Mouse (Mus musculus): ENCODE results near the gene Glod5.
"Not testable (repeated sequence)": the region's sequence is repeated elsewhere in the genome, so short reads cannot be mapped to it uniquely, and the experiment has no call there.

Gene Glod5

DNA sequence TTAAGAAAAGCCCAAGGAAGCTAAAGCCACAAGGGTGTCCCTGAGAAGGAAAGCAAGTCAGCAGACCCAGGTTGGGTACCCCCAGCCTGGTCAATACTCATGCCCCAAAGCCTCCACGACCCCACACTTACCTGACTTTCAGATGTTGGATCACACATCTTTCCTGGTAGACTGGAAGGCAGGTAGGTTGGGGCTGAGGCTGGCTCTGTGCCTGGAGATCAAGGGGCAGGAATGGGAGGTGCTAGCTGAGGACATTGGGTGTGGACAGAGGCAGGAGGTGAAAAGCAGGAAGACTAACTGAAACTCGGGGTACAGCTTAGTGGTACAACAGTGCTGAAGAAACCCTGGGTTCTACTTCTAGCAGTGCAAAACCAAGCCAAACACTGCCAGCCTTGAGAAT is at the start of gene Glod5:
Gene Glod5, minus strand, starts transcription at position 207 of the 400 bp plus-strand sequence.
- DNase-seq (ENCODE audit: low spot score): no peak

DNA sequence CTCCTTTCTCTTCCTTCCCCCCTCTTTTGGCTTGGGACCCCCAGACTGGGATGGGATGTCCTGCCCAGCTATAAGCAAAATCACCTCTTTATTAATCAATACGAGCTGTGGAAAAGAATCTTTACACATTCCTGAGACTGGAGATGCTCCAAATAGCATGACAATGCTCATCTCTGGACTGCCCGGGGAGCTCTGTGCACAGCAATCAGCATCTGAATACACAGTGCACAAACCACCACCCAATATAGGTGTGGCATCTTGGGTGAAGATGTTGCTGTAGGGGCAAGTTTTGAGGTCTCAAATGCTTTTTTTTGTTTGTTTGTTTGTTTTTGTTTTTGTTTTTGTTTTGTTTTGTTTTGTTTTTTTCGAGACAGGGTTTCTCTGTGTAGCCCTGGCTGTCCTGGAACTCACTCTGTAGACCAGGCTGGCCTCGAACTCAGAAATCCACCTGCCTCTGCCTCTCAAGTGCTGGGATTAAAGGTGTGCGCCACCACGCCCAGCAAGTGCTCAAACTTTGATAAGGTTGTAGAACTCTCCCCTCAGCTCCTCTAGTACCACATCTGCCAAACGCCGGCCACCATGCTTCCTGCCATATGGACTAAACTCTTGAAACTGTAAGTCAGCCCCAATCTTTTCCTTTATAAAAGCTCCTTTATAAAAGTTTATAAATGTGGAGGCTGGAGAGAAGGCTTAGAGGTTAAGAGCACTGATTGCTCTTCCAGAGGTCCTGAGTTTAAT is 32.9 kb upstream of the Glod5 start:
- DNase-seq (ENCODE audit: low spot score): not testable (repeated sequence)

DNA sequence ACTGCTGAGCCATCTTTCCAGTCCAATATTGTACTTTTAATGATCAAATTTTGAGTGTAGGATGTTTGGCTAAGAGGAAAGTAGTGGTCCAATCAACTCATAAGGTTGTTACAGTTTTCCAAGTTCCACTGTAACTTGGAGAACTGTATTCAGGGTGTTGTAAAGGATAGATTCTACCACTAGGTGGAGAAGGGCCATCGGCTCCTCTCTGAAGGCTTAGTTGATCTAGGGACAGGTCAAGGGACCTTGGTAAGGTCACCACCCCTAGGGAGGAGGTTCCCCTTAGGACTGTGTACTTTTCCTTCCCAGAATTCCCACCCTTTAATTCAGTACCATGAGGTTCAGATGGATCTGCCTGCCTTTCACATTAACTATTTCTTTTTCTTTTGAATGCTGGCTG is 14.7 kb upstream of the Glod5 start:
- DNase-seq (ENCODE audit: low spot score): peak; percentile 16

DNA sequence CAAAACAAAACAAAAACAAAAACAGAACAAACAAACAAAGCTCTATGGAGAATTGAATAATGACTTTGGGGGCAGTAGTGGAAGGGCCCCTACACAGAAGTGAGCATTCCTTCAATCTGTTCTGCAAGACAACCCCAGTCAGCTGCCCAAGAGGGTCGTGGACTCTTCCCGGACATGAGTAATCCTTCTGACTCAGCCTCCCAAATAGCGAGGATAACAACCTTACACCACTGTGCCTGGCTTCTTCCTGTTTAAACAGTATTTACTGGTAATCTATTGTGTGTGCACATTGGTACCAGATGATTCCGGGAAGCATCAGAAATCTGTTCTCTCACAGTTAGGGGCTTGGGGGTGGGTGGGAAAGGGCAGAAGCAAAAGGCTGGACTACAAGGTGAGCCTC is 8.5 kb upstream of the Glod5 start:
- no peak for DNase-seq (ENCODE audit: low spot score)

DNA sequence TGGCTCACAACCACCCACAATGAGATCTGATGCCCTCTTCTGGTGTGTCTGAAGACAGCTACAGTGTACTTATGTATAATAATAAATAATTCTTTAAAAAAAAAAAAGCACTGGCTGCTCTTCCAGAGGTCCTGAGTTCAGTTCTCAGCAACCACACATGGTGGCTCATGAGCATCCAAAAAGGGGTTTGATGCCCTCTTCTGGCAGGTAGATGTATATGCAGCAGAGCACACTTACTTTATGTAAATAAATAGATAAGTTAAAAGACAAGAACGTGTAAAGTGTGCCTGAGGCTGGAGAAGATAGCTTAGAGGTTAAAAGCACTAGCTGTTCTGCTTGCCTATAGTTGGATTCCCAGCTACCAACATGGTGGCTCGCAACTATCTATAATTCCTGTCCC is 6.5 kb upstream of the Glod5 start:
- DNase-seq (ENCODE audit: low spot score): no peak

DNA sequence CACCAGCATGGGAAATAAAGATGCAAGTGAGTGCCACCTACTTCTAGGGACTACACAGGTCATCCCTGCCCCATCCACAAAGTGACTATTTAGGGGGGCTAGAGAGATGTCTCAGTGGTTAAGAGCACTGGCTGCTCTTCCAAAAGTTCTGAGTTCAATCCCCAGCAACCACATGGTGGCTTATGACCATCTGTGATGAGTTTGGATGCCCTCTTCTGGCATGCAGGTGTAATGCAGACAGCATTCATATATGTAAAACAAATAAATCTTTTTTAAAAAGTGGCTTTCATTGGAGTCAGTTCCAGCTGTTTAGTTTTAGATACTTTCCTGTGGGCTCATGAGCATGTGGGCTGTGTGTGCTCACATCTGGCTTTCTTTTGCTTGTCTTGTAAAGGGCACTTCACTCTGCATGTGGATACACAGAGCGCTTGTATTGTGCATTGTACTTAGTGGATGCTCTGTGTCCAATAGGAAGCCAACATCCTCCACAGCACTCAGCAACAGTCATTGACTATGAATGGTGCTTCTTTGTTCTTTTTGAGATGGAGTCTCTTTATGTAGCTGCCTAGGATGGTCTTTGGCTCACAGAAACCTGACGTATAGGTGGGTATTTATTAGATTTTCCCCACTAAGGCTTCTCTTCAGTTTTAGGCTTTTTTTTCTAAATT is 2.0 kb upstream of the Glod5 start:
- no peak for DNase-seq (ENCODE audit: low spot score)

DNA sequence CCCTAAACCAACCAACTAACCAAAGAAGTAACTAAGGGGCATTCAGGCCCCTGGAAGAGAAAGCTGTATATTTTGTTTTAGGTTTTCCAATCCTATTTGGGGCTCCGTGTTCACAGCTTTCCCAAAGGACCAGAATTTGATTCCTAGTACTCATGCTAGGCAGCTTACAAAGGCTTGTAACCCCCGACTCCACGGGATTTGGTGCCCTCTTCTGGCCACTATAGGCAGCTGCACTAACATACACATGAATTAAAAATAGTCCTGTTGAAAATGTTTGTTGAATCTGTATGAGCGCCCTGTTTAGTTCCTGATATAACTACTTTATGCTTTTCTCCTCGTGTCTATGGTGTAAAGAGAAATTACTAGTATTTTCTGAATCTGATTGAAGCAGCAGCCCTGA is 1.1 kb downstream of the Glod5 start:
- DNase-seq (ENCODE audit: low spot score): peak; percentile 57

DNA sequence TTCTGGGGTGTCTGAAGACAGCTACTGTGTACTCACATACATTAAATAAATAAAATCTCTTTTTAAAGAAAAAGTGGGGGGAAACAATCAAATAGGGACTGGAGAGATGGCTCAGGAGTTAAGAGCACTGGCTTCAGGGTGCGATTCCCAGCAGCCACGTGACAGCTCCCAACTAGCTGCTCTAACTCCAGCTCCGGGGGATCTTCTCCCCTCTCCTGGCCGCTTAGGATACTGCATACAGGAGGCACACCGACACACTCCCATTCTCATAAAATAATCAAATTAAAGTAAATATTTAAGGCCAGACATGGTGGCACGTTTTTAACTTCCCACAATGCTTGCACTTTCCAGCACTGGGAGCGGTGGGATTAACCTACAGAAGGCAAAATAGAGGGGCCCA is 2.6 kb downstream of the Glod5 start:
- not testable (repeated sequence) for DNase-seq (ENCODE audit: low spot score)

DNA sequence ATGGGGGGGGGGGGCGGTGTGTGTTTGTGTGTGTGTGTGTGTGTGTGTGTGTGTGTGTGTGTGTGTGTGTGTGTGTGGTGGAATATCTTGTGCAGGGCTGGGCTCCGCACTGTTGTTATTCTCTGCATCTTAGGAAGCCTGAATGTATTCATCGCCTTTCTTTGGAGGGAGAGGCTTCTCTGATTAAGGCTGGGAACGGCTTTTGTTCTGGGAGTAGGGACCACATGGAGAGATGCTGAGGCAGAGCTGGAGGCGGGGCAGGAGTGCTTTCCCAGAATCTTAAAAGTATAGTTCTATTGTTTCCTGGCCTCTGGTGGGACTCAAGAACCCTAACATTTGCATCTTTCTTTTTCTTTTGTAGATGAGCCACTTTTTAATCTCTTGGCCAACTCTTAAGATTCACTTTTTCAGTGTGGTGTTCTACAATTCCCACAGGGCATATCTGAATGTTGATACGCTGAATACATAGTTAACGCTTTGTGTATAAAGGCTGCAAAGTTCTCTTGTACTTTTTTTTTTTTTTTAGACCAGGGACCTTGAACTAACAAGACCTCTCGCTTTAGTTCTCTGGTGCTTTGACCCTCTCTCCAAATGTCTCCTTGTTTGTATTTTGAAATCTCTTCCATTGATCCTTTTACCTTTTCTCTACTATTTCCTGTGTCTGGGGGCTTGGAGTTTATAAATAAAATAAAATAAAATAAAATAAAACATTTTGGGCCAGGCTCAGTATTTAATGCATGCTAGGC is 4.5 kb downstream of the Glod5 start:
- DNase-seq (ENCODE audit: low spot score): no peak

DNA sequence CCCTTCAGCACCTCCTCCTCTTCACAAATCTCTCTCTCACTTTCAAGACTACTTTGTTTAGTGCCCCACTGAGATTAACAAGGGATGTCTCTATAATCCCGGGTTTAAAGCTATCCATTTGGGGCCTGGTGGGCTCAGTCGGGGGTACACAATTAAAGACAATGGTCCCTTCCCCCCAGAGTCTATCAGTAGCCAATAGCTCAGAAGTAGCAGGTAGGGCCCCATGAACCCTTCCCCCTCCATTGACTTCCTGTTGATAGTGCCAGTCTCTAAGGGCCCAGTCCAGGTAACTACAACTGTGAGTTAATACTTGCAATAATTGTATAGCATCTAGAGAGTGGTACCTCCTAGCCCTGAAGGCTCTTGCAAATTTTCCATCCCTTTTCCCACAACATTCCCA is 5.1 kb downstream of the Glod5 start:
- DNase-seq (ENCODE audit: low spot score): no peak

DNA sequence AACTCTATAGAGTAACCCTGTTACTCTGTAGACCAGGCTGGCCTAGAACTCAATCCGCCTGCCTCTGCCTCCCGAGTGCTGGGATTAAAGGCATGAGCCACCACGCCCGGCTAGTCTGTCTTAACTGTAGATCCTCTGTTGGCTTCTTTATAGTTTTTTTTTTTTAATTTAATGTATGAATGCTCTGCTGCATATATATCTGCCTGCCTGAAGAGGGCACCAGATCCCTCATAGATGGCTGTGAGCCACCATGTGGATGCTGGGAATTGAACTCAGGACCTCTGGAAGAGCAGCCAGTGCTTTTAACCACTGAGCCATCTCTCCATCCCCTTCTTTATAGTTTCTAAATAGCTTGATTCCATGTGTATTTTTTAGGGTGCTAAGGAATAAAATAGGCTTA is 8.9 kb downstream of the Glod5 start:
- DNase-seq (ENCODE audit: low spot score): not testable (repeated sequence)

DNA sequence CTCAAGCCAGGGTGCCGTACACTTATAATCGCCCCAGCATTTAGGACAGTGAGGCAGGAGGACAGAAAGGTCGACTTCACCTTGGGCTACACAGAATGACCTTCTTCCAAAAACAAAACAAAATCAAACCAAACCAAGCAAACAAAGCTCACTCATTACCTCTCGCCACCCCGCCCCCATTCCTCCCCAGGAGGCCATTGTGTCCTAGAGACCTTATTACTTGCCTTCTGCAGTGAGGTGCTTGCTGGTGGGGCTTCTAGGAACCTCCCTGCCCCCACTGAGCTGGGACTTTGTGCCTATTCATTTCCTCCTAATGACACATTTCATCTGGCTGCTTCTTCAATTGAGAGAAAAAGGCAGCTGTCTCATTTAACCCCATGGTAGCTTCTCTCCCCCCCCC is 9.7 kb downstream of the Glod5 start:
- DNase-seq (ENCODE audit: low spot score): no peak

DNA sequence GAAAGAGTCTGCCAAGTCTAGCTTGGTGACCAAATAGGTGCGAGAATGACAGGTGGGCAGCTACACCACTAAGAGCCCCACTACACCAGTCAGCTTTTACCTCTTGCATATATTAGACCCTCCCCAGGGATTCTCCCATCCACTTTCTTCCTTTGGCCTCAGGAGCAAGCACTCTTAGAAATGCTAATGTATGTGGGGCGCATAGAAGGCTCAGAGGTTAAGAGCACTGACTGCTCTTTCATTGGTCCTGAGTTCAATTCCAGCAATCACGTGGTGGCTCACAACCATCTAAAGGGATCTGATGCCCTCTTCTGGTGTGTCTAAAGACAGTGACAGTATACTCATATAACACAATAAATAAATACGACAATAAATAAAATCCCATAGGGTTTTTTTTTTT is 15.3 kb downstream of the Glod5 start:
- DNase-seq (ENCODE audit: low spot score): no peak

DNA sequence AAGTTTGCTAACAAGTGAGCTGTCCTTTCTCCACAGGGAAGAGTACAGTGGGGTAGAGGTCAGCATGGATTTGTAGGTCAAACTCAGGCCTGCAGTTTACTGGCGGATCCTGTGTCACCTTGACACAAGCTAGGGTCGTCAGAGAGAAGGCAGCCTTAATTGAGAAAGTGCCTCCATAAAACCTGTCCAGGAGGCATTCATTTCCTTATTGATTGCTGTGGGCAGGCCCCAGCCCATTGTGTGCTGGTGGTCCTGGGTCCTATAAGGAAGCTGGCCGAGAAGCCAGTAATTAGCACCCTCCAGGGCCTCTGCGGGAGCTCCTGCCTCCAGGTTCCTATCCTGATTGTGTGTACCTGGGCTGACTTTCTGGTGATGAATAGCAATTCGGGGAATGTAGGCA is 16.3 kb downstream of the Glod5 start:
- no peak for DNase-seq (ENCODE audit: low spot score)

DNA sequence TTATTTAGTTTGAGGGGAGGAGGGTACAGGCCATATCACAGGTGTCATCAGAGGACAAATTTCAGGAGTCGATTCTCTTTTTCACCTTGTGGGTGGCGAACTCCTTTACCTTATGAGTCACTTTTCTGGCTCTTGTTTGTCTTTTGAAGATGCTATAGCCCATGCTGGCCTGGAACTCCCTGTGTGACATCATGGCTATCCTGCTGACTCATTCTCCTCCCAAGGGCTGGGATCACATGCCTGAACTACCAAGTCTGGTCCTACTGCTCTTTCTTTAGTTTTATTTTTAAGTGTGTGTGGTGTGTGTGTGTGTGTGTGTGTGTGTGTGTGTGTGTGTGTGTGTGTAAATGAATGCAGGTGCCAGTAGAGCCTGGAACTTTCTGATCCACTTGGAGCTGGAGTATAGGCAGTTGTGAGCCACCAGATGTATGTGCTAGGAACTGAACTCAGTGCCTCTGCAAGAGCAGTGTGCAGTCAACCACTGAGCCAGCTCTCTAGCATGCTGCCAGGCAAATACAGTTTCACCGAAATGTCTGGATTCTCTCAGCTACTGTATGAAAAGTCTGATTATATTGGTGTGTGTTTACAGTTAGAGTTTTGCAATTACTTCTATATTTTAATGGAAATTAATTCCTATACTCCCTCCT is 17.6 kb downstream of the Glod5 start:
- peak; percentile 40 for DNase-seq (ENCODE audit: low spot score)

DNA sequence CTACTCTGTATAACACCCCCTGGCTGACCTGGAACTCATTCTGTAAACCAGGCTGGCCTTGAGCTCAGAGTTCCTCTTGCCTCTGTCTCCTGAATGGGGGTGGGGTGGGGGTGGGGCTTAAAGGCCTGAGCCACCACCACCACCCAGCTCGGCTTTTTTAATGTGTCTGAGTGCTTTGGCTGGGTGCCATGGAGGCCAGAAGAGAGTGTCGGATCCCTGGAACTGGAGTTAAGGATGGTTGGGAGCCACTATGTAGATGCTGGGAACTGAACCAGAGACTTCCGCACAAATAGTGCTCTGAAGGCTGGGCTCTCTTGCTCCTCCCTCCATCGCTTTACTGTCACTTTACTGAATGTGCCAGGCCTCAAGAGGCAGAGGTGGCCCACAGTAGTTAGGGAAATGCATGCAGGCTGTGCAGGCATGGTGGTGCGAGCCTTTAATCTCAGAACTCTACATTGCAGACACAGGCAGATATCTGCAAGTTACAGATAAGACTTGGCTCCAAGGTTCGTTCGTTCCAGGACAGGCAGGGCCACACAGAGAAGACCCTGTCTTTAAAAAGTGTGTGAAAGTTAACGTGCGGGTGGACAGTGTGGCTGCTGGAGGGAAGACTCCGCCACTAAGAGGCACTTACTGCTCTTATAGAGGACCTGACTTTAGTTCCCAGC is 25.1 kb downstream of the Glod5 start:
- peak; percentile 70 for DNase-seq (ENCODE audit: low spot score)

DNA sequence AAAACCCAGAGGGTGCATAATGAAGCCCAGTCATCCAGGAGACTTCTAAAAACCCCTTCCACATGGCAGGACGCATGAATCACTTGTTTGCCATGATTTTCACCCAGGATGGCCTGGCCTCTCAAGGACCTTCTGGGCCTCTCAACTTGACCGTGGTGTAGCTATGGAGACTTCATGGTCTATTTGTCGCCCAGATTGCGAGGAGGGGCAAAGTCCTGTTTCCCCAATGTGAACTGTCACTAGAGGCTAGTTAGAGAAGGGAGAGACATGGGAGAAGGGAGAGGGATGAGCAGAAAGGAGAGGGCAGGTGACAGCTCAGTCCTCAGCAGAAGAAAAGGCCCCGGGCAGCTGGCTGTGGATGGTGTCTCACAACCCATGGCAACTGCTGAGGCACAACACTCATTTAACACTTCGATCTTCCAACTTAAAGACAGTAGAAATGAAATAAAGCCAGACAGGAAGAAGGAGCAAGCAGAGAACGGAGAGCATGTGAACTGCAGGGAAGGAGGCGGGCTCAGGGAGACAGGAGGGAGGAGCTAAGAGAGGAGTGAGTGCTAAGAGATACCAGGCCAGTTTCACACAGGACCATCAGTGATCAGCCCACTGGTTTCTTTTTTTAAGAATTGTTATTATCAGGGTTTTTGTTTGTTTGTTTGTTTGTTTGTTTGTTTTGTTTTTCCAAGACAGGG is 25.8 kb downstream of the Glod5 start:
- DNase-seq (ENCODE audit: low spot score): peak; percentile 54

DNA sequence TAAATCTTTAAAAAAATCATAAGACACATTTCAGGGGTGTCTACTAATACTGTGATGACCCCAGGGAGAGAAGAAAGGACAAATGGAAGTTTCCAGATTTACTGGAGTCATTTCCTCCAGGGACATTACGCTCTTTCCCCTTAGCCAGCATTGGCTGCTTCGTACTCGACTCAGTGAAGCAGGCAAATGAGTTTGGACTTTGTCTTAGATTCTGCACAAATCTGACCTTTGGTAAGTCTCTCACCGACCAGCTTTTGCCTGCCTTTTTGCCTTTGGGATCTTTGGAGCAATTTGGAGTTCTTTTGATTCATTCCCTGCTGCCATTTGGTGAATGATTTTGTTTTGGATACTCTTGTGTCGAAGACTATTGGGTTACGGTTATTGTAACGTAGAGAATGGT is 36.9 kb downstream of the Glod5 start:
- DNase-seq (ENCODE audit: low spot score): no peak

DNA sequence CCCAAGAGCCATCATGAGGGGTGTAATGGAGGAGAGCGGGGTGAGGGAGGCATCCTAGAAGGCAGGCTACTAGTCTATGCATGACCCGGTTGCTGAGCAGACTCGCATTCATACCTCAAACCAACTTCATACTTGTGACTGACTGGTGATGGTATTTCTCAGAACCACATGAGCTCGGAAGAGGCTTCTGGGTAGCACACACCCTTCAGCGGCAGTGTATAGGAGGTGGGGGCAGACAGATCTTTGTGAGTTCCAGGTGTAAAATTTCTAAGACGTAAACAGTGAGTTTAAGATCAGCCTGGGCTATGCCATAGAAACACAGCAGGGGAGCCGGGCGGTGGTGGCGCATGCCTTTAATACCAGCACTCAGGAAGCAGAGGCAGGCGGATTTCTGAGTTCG is 40.4 kb downstream of the Glod5 start, which contains the start of gene Gata1:
Gene Gata1, minus strand, starts transcription at position 180 of the 400 bp plus-strand sequence.
- no peak for DNase-seq (ENCODE audit: low spot score)

DNA sequence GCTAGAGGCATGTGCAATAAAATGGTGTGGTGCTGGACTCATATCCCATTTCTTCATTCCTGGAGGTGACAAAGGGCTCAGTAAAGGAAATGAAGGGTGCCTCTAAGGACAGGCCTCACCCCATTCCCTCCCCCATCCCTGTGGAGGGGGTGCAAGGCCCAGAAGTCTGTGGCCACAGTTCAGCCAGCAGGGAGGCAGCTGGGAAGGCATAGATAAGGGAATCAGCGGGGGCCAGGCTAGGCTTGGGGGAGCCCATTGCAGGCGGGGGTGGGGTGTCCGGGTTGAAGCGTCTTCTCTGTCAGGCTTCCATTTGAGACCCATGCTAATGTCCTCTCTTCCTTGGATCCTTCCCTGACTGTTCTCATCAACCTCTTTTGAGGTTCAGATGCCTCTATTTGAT is 47.0 kb downstream of the Glod5 start:
- DNase-seq (ENCODE audit: low spot score): peak; percentile 88

DNA sequence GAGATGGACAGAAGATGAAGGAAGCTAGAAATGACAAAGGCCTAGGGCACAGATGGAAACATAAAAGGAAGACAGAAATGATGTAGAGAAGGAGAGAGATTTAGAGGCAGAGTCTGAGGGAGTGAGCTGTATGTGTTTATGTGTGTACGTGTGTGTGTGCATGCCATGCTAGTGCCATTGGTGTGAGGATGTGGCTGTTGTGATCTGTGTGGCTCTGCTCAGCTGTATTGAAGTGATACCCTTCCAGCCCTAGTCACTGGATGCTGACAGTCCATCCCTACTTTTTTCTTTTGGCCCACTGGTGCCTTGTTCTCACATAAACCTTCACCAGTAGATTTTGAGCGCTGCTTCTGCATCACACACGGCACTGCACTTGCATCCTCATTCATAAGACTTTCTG is 49.4 kb downstream of the Glod5 start:
- DNase-seq (ENCODE audit: low spot score): no peak

Measured in c-Kit-positive CD71-positive TER-119-positive erythroid progenitor cells, embryonic 14.5 days (primary cell).